Mouse (Mus musculus) stomach, embryonic 16.5 days (tissue): ENCODE results near the gene Faim. TPM values are rescaled to one million over a fixed set of nuclear protein-coding genes. Genes with fewer than 3 reads are reported as not detected.
A peak's percentile ranks its signal among the peaks of the same experiment; 100 is the strongest.

Experiments used
- ATAC-seq: fragments of 200-750 bp; cut with Nextera tagmentation; 2 replicates; pipeline ENCODE4 v1.8.0; 2017; ENCODE audit warnings: moderate number of reproducible peaks, moderate TSS enrichment; ENCODE audit not compliant: insufficient read depth, low FRiP score
- H3K27ac ChIP-seq: fragments of 300-500 bp; sonication (generic); 2 replicates; pipeline ENCODE4 v1.5.1; 2014; ENCODE audit warnings: low read length
- H3K27me3 ChIP-seq: fragments of 300-500 bp; sonication (generic); 2 replicates; pipeline ENCODE4 v1.6.1; 2014; ENCODE audit warnings: low read length, control low read depth, mixed read lengths; ENCODE audit not compliant: control insufficient read depth, insufficient read depth
- H3K36me3 ChIP-seq: fragments of 300-500 bp; sonication (generic); 2 replicates; pipeline ENCODE4 v1.6.1; 2014; ENCODE audit warnings: low read length; ENCODE audit not compliant: control insufficient read depth, insufficient read depth
- H3K4me1 ChIP-seq: fragments of 300-500 bp; sonication (generic); 2 replicates; pipeline ENCODE4 v1.6.1; 2014; ENCODE audit warnings: low read length, control low read depth, mixed read lengths; ENCODE audit not compliant: control insufficient read depth, insufficient read depth
- H3K4me2 ChIP-seq: fragments of 300-500 bp; sonication (generic); 2 replicates; pipeline ENCODE4 v1.6.1; 2014; ENCODE audit warnings: low read depth, low read length, mixed read lengths
- H3K4me3 ChIP-seq: fragments of 300-500 bp; sonication (generic); replicated peaks from 2 replicates; pipeline ENCODE4 v1.5.1; 2014; ENCODE audit warnings: mild to moderate bottlenecking, low read length
- H3K9ac ChIP-seq: fragments of 300-500 bp; sonication (generic); 2 replicates; pipeline ENCODE4 v1.6.1; 2014; ENCODE audit warnings: low read length
- H3K9me3 ChIP-seq: fragments of 300-500 bp; sonication (generic); replicated peaks from 2 replicates; pipeline ENCODE4 v1.6.1; 2016; ENCODE audit warnings: low read length, control low read depth; ENCODE audit not compliant: control insufficient read depth
- WGBS: fragments of 180-500 bp; shearing (Covaris S2); extraction: QIAGEN DNeasy Blood & Tissue Kit; methylation state at CpG from one replicate; pipeline ENCODE4 v1.1.7; 2014; 5-methylcytosine and 5-hydroxymethylcytosine counted together
- polyA plus RNA-seq: library from polyadenylated mRNA; unstranded; fragments of >200 nt; fragmentation: Nextera tagmentation; extraction: Ambion mirVana; gene quantifications from 2 replicates; pipeline ENCODE4 v1.2.1, GENCODE M21; 2015

Gene Faim
- polyA plus RNA-seq, 1 experiment from 2014 or later, result 37.9 TPM

DNA sequence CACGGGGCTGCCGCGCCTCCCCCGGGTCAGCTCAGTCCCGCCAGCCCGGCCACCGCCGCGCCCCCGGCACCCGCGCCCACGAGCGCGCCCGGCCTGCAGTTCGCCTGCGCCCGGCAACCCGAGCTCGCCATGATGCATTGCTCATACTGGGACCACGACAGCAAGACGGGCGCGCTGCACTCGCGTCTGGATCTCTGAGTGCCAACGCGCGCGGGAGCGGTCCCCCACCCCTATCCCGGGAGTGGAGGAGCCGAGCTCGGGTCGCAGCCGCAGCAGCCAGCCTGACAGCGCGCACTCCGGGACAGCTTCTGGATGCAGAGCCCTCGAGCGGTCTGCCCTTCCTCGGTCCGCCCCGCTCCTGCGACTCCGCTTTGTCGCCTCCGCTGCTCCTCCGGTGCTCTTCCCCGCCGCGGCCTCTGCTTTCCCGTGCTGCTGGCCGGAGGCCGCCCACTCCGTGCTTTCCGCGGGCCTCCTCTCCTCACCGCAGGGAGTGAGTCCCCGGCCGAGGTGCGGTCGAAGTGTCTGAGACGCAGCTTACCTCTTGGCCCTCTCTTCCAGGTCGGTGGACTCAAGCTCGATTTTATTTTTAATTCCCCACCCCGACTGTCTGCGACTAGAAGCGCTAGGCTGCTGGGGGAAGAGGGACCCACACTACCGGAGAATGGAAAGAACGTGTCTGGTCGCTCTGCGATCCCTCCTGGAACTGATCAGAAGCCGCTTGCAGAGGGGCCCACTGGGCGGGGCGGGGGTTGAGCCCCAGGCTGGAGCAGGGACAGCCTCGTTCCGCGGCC, 29.4 kb upstream of the Faim start:
- H3K27me3 ChIP-seq, result peaks cover 92% of the 10 kb centered on the region
- under 1% methylated on average over 80 of the region's 80 CpGs for WGBS
- ATAC-seq, result peak; percentile 30; the same call in 1 of the 2 replicates

DNA sequence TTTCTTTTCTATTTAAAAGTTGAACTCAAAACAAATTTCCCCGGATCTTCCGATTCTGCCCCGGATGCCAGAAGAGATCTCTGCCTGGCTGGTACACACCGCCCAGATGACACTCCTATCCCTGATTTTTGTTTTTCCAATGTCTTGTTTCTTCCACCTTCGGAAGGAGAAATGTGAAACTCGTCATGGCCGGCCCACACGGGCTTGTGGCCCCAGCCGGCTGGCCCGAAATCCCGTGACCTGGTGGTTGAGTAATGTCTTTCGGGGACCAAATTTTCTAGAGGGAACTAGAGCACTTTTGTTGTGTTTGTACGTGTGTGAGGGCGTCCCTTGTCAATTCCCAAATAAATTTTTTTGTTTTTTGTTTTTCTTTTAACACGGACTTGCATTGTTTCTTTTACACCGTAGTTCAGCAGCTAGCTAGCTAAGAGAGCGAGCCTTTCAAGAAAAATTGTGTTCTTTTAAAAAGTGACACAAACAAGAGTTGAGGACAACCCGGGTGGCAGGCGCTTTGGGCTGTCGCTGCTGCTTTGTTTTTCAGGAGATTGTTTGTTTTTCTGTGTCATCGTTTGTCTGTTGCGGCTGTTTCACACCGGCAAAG, 28.3 kb upstream of the Faim start:
- ATAC-seq, result no peak
- Histone ChIP-seq H3K36me3 (no peaks in the 10 kb centered on the region), H3K27me3 (peaks cover 89% of the 10 kb centered on the region), H3K4me2 (no peak overlapping the region), H3K9ac (no peak overlapping the region), H3K4me3 (no peak overlapping the region), H3K27ac (no peak overlapping the region), H3K4me1 (peaks cover 25% of the 10 kb centered on the region), H3K9me3 (no peaks in the 10 kb centered on the region)
- 2% methylated on average over 23 of the region's 23 CpGs for WGBS

More for the DNA sequence above, 29.4 kb upstream of the Faim start:
- Histone ChIP-seq H3K4me2 (peak overlapping the region; percentile 70), H3K36me3 (no peaks in the 10 kb centered on the region), H3K9ac (no peak overlapping the region; the same call in 1 of the 2 replicates), H3K27ac (no peak overlapping the region), H3K9me3 (no peaks in the 10 kb centered on the region), H3K4me3 (peak overlapping the region; percentile 42), H3K4me1 (peaks cover 25% of the 10 kb centered on the region)

- no peak overlapping the region for H3K4me2 ChIP-seq
- no peaks in the 10 kb centered on the region for H3K9me3 ChIP-seq
- no peaks in the 10 kb centered on the region for H3K36me3 ChIP-seq
- no peak overlapping the region for H3K4me3 ChIP-seq
- peaks cover 25% of the 10 kb centered on the region for H3K4me1 ChIP-seq
- H3K27ac ChIP-seq, result no peak overlapping the region
- 7% methylated on average over 6 of the region's 6 CpGs for WGBS
- no peak overlapping the region for H3K9ac ChIP-seq
- ATAC-seq, result no peak
- peaks cover 89% of the 10 kb centered on the region for H3K27me3 ChIP-seq
These were observed 27.5 kb upstream of the Faim start for GRCm38 (mm10) chr9:98958628-98959027.

DNA sequence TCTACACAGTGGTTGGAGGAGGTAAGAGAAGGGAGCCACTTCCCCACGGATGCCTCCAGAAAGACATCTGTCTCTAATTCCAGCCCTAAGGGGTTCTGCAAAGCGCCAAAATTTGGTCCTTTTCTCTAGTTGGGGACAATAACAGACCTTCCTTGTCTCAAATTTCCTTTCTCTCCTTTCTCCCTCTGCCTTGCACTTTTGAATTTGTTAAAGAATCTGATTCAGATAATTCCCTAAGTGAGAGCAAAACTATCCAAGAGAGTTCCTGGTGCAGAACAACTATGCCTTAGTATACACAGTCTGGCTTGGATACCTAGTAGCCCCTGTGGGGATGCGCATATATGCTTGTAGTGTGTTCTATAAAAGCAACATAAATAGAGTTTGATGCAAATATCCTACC, 26.3 kb upstream of the Faim start:
- Histone ChIP-seq H3K4me3 (no peak overlapping the region), H3K27me3 (peaks cover 88% of the 10 kb centered on the region), H3K4me2 (no peak overlapping the region), H3K9me3 (no peaks in the 10 kb centered on the region), H3K27ac (no peak overlapping the region), H3K36me3 (no peaks in the 10 kb centered on the region), H3K9ac (no peak overlapping the region), H3K4me1 (peaks cover 22% of the 10 kb centered on the region)
- 30% methylated on average over 3 of the region's 3 CpGs for WGBS
- ATAC-seq, result no peak

GRCm38 (mm10) chr9:98960348-98960747, 25.8 kb upstream of the Faim start:
- Histone ChIP-seq H3K4me2 (no peak overlapping the region), H3K27ac (no peak overlapping the region), H3K4me3 (no peak overlapping the region), H3K9me3 (no peaks in the 10 kb centered on the region), H3K9ac (no peak overlapping the region), H3K4me1 (peaks cover 17% of the 10 kb centered on the region), H3K27me3 (peaks cover 88% of the 10 kb centered on the region), H3K36me3 (no peaks in the 10 kb centered on the region)
- ATAC-seq, result no peak
- 17% methylated on average over 5 of the region's 5 CpGs for WGBS

GRCm38 (mm10) chr9:98961591-98962477, 24.3 kb upstream of the Faim start:
- H3K9me3 ChIP-seq, result no peaks in the 10 kb centered on the region
- no peak overlapping the region for H3K4me2 ChIP-seq
- H3K9ac ChIP-seq, result no peak overlapping the region
- H3K4me1 ChIP-seq, result peaks cover 2% of the 10 kb centered on the region; the same call in 1 of the 2 replicates
- no peak for ATAC-seq
- H3K36me3 ChIP-seq, result no peaks in the 10 kb centered on the region
- no peak overlapping the region for H3K27ac ChIP-seq
- no peak overlapping the region for H3K4me3 ChIP-seq
- WGBS, result 6% methylated on average over 22 of the region's 22 CpGs
- peaks cover 84% of the 10 kb centered on the region for H3K27me3 ChIP-seq

GRCm38 (mm10) chr9:98962478-98963142, 23.6 kb upstream of the Faim start:
- H3K9me3 ChIP-seq, result no peaks in the 10 kb centered on the region
- H3K36me3 ChIP-seq, result no peaks in the 10 kb centered on the region
- no peak for ATAC-seq
- WGBS, result 3% methylated on average over 20 of the region's 20 CpGs
- no peak overlapping the region for H3K9ac ChIP-seq
- no peak overlapping the region for H3K4me3 ChIP-seq
- H3K4me1 ChIP-seq, result no peaks in the 10 kb centered on the region
- no peak overlapping the region for H3K4me2 ChIP-seq
- no peak overlapping the region for H3K27ac ChIP-seq
- H3K27me3 ChIP-seq, result peaks cover 84% of the 10 kb centered on the region

GRCm38 (mm10) chr9:98963661-98964060, 22.5 kb upstream of the Faim start:
- 8% methylated on average over 18 of the region's 18 CpGs for WGBS
- Histone ChIP-seq H3K4me1 (no peaks in the 10 kb centered on the region), H3K4me3 (no peak overlapping the region), H3K27me3 (peaks cover 76% of the 10 kb centered on the region), H3K27ac (no peak overlapping the region), H3K36me3 (no peaks in the 10 kb centered on the region), H3K9ac (no peak overlapping the region), H3K9me3 (no peaks in the 10 kb centered on the region), H3K4me2 (no peak overlapping the region)
- no peak for ATAC-seq
